Mouse (Mus musculus) hindbrain, embryonic 16.5 days (tissue): ENCODE measurements around the gene Snrnp25. TPM values are rescaled to one million over a fixed set of nuclear protein-coding genes. Genes with fewer than 3 reads are reported as not detected.

Source experiments
- ATAC-seq: fragments of 200-750 bp; cut with Nextera tagmentation; 2 replicates; pipeline ENCODE4 v1.8.0; 2017; ENCODE audit warnings: moderate TSS enrichment, moderate library complexity
- H3K27ac ChIP-seq: fragments of 300-500 bp; sonication (generic); 2 replicates; pipeline ENCODE4 v1.5.1; 2014; ENCODE audit warnings: low read depth, mild to moderate bottlenecking, control low read depth, low read length, moderate library complexity
- H3K27me3 ChIP-seq: fragments of 300-500 bp; sonication (generic); replicated peaks from 2 replicates; pipeline ENCODE4 v1.6.1; 2014; ENCODE audit warnings: low read length; ENCODE audit not compliant: control insufficient read depth, insufficient read depth
- H3K36me3 ChIP-seq: fragments of 300-500 bp; sonication (generic); 2 replicates; pipeline ENCODE4 v1.6.1; 2014; ENCODE audit warnings: mild to moderate bottlenecking, low read length, moderate library complexity, mixed read lengths; ENCODE audit not compliant: control insufficient read depth, insufficient read depth
- H3K4me1 ChIP-seq: fragments of 300-500 bp; sonication (generic); 2 replicates; pipeline ENCODE4 v1.6.1; 2014; ENCODE audit warnings: low read depth, low read length; ENCODE audit not compliant: control insufficient read depth, insufficient read depth
- H3K4me2 ChIP-seq: fragments of 300-500 bp; sonication (generic); 2 replicates; pipeline ENCODE4 v1.6.1; 2014; ENCODE audit warnings: mild to moderate bottlenecking, low read length, control low read depth, moderate library complexity
- H3K4me3 ChIP-seq: fragments of 300-500 bp; sonication (generic); 2 replicates; pipeline ENCODE4 v1.5.1; 2014; ENCODE audit warnings: mild to moderate bottlenecking, low read length, control low read depth, moderate library complexity
- H3K9ac ChIP-seq: fragments of 300-500 bp; sonication (generic); 2 replicates; pipeline ENCODE4 v1.6.1; 2014; ENCODE audit warnings: low read depth, mild to moderate bottlenecking, control low read depth, low read length, moderate library complexity
- H3K9me3 ChIP-seq: fragments of 300-500 bp; sonication (generic); 2 replicates; pipeline ENCODE4 v1.6.1; 2014; ENCODE audit warnings: mild to moderate bottlenecking, low read length, moderate library complexity; ENCODE audit not compliant: control insufficient read depth
- WGBS: fragments of 180-500 bp; shearing (Covaris S2); extraction: QIAGEN DNeasy Blood & Tissue Kit; methylation state at CpG from one replicate; pipeline ENCODE4 v1.1.7; 2014; 5-methylcytosine and 5-hydroxymethylcytosine counted together
- polyA plus RNA-seq: library from polyadenylated mRNA; unstranded; fragments of >200 nt; fragmentation: Nextera tagmentation; extraction: Ambion mirVana; gene quantifications from 2 replicates; pipeline ENCODE4 v1.2.1, GENCODE M21; 2015

The Snrnp25 gene
- polyA plus RNA-seq, 1 experiment from 2014 or later: 49.9 TPM

DNA sequence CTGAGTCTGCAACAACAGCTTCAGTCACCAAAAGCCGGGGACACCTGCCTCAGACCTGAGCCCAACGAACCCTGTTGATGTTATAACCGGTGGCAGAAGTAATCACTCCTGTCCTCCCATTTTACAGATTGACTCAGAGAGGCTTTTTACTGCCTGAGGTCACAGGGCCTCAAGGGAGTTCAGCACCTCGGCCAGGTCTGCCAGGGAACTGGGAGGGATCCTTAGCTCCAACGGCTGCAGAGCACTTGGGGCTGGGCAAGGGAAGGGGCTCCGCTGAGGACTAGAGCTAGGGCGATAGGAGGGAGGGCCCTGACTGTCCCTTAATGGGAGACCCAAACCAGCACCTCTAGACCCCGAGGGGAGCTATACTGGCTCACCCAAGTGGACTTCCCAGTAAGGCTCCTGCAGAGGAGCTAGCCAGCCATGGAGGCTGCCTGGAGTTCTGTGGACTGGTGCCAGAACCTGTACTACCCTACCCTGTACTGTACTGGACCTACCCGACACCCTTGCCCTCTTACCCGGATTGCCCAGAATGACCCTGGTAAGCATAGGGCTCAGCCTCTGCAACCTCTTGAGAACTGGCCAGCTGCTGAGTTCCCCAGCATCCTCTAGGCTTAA, 15.5 kb downstream of the Snrnp25 start:
- Histone ChIP-seq H3K4me1 (peaks cover 30% of the 10 kb centered on the region), H3K9ac (peak overlapping the region; percentile 79; the same call in 1 of the 2 replicates), H3K27me3 (no peaks in the 10 kb centered on the region; the same call in 1 of the 2 replicates), H3K4me2 (peak overlapping the region; percentile 97), H3K9me3 (no peaks in the 10 kb centered on the region), H3K36me3 (no peaks in the 10 kb centered on the region), H3K4me3 (peak overlapping the region; percentile 73), H3K27ac (peak overlapping the region; percentile 54; the same call in 1 of the 2 replicates)
- ATAC-seq: 0 out of 2 replicates have a peak, but pooled peaks have one; percentile 0
- WGBS: 40% methylated on average over 10 of the region's 10 CpGs

GRCm38 (mm10) chr11:32221225-32221950, 16.2 kb downstream of the Snrnp25 start:
- H3K36me3 ChIP-seq: no peaks in the 10 kb centered on the region
- under 1% methylated on average over 42 of the region's 46 CpGs for WGBS
- H3K4me3 ChIP-seq: peak overlapping the region; percentile 73
- peak overlapping the region; percentile 79 for H3K9ac ChIP-seq
- H3K27me3 ChIP-seq: no peaks in the 10 kb centered on the region; the same call in 1 of the 2 replicates
- H3K9me3 ChIP-seq: no peaks in the 10 kb centered on the region
- peak overlapping the region; percentile 54 for H3K27ac ChIP-seq
- H3K4me2 ChIP-seq: peak overlapping the region; percentile 97
- peak; percentile 14; the same call in 1 of the 2 replicates for ATAC-seq
- peaks cover 33% of the 10 kb centered on the region for H3K4me1 ChIP-seq

- Histone ChIP-seq H3K4me3 (peak within 1 kb of the TSS; percentile 73), H3K27me3 (no peaks in the 10 kb centered on the region; the same call in 1 of the 2 replicates), H3K36me3 (no peaks in the 10 kb centered on the region), H3K27ac (peak within 1 kb of the TSS; percentile 54), H3K4me2 (peak within 1 kb of the TSS; percentile 97), H3K4me1 (peaks cover 37% of the 10 kb centered on the region), H3K9me3 (no peaks in the 10 kb centered on the region), H3K9ac (peak within 1 kb of the TSS; percentile 79)
- under 1% methylated on average over 47 of the region's 72 CpGs for WGBS
- peak; percentile 28; the same call in 1 of the 2 replicates for ATAC-seq
Observed at GRCm38 (mm10) chr11:32221951-32222409, 16.8 kb downstream of the Snrnp25 start, which contains the start of gene Rhbdf1. TSS of gene Rhbdf1 (minus strand) at chr11:32222300.

- Histone ChIP-seq H3K9me3 (no peaks in the 10 kb centered on the region), H3K36me3 (no peaks in the 10 kb centered on the region), H3K4me2 (peak overlapping the region; percentile 97), H3K27ac (peak overlapping the region; percentile 54; the same call in 1 of the 2 replicates), H3K27me3 (no peaks in the 10 kb centered on the region; the same call in 1 of the 2 replicates), H3K4me3 (peak overlapping the region; percentile 73), H3K9ac (peak overlapping the region; percentile 79), H3K4me1 (peaks cover 44% of the 10 kb centered on the region)
- WGBS: 9% methylated on average over 21 of the region's 21 CpGs
- ATAC-seq: no peak
Observed at GRCm38 (mm10) chr11:32222570-32223194, 17.5 kb downstream of the Snrnp25 start.

DNA sequence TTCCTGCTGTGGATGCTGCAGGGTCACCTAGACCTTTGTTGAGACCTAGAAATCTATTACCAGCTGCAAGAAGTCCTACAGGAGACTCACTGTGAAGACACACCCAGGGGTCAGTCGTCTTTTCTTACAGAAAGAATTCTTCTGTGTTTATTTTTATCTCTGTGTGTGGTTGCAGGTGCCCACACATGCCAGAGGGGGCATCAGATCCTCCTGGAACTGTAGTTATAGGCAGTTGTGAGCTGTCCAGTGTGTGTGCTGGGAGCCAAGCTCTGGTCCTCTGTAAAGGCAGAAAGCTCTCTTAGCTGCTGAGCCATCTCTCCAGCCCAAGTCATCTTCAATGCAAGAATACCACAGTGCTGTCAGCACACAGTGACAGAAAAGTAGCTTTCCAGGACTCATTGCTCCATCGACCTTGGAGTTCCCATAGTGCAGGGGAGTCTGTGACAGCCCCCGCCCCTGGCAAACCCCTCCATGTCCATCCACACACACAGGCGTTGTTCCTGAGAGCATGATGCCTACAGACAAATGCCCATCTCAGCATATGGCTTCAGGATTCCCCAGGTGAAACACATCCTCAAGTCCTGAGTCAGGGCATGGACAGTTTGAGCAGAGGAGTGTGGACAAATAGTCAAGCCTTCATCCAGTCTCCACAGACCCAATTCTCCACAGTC, 18.2 kb downstream of the Snrnp25 start:
- Histone ChIP-seq H3K27ac (no peak overlapping the region), H3K4me1 (peaks cover 49% of the 10 kb centered on the region), H3K4me3 (no peak overlapping the region)

GRCm38 (mm10) chr11:32224468-32225139, 19.4 kb downstream of the Snrnp25 start:
- Histone ChIP-seq H3K36me3 (no peaks in the 10 kb centered on the region), H3K9me3 (no peaks in the 10 kb centered on the region), H3K27ac (peak overlapping the region; percentile 70), H3K4me2 (no peak overlapping the region), H3K4me1 (peaks cover 46% of the 10 kb centered on the region), H3K9ac (no peak overlapping the region), H3K4me3 (no peak overlapping the region), H3K27me3 (no peaks in the 10 kb centered on the region; the same call in 1 of the 2 replicates)
- WGBS: 16% methylated on average over 4 of the region's 4 CpGs
- peak; percentile 22; the same call in 1 of the 2 replicates for ATAC-seq

More for the DNA sequence above, 18.2 kb downstream of the Snrnp25 start:
- no peak for ATAC-seq
- 75% methylated on average over 4 of the region's 4 CpGs for WGBS
- no peaks in the 10 kb centered on the region; the same call in 1 of the 2 replicates for H3K27me3 ChIP-seq
- no peak overlapping the region for H3K9ac ChIP-seq
- no peak overlapping the region; the same call in 1 of the 2 replicates for H3K4me2 ChIP-seq
- no peaks in the 10 kb centered on the region for H3K9me3 ChIP-seq
- no peaks in the 10 kb centered on the region for H3K36me3 ChIP-seq

- H3K4me3 ChIP-seq: no peak overlapping the region
- no peaks in the 10 kb centered on the region for H3K9me3 ChIP-seq
- H3K4me1 ChIP-seq: peaks cover 44% of the 10 kb centered on the region
- ATAC-seq: no peak
- no peak overlapping the region for H3K4me2 ChIP-seq
- peak overlapping the region; percentile 83 for H3K27ac ChIP-seq
- H3K9ac ChIP-seq: no peak overlapping the region
- H3K27me3 ChIP-seq: no peaks in the 10 kb centered on the region; the same call in 1 of the 2 replicates
- 60% methylated on average over 7 of the region's 7 CpGs for WGBS
- H3K36me3 ChIP-seq: peaks cover under 1% of the 10 kb centered on the region; the same call in 1 of the 2 replicates
Observed at GRCm38 (mm10) chr11:32225222-32226104, 20.2 kb downstream of the Snrnp25 start.
